Mouse (Mus musculus): ENCODE data around the gene Clic1.

Clic1 gene

GRCm38 (mm10) chr17:35045807-35046680 is 3.7 kb upstream of the Clic1 start:
- no peak for DNase-seq (ENCODE audit: low spot score)

GRCm38 (mm10) chr17:35046681-35047455 is 2.9 kb upstream of the Clic1 start, which contains the start of gene Msh5:
TSS of gene Msh5 (minus strand) at chr17:35046745.
- peak; percentile 91 for DNase-seq (ENCODE audit: low spot score)

GRCm38 (mm10) chr17:35047688-35048087 is 2.1 kb upstream of the Clic1 start:
- no peak for DNase-seq (ENCODE audit: low spot score)

GRCm38 (mm10) chr17:35048149-35048931 is 1.4 kb upstream of the Clic1 start:
- DNase-seq (ENCODE audit: low spot score): no peak

GRCm38 (mm10) chr17:35048932-35049440 is 780 bp upstream of the Clic1 start:
- DNase-seq (ENCODE audit: low spot score): no peak

GRCm38 (mm10) chr17:35050126-35050750 is 472 bp downstream of the Clic1 start:
- DNase-seq (ENCODE audit: low spot score): peak; percentile 43

GRCm38 (mm10) chr17:35051156-35052086 is 1.7 kb downstream of the Clic1 start:
- peak; percentile 49 for DNase-seq (ENCODE audit: low spot score)

GRCm38 (mm10) chr17:35052271-35052798 is 2.6 kb downstream of the Clic1 start:
- DNase-seq (ENCODE audit: low spot score): no peak

GRCm38 (mm10) chr17:35055691-35056495 is 6.1 kb downstream of the Clic1 start:
- DNase-seq (ENCODE audit: low spot score): no peak

- no peak for DNase-seq (ENCODE audit: low spot score)
Observed at GRCm38 (mm10) chr17:35057090-35057489, 7.3 kb downstream of the Clic1 start.

- no peak for DNase-seq (ENCODE audit: low spot score)
Observed at GRCm38 (mm10) chr17:35058316-35058715, 8.6 kb downstream of the Clic1 start.

- DNase-seq (ENCODE audit: low spot score): peak; percentile 74
Observed at GRCm38 (mm10) chr17:35058911-35059892, 9.4 kb downstream of the Clic1 start, which contains the start of gene Ddah2. TSS of gene Ddah2 (plus strand) at chr17:35059035.

- DNase-seq (ENCODE audit: low spot score): no peak
Observed at GRCm38 (mm10) chr17:35060071-35060470, 10.3 kb downstream of the Clic1 start.

- DNase-seq (ENCODE audit: low spot score): no peak
Observed at GRCm38 (mm10) chr17:35060737-35061297, 11.1 kb downstream of the Clic1 start.

GRCm38 (mm10) chr17:35061299-35061698 is 11.5 kb downstream of the Clic1 start:
- no peak for DNase-seq (ENCODE audit: low spot score)

- DNase-seq (ENCODE audit: low spot score): no peak
Observed at GRCm38 (mm10) chr17:35063466-35063865, 13.7 kb downstream of the Clic1 start.

- no peak for DNase-seq (ENCODE audit: low spot score)
Observed at GRCm38 (mm10) chr17:35064378-35064877, 14.7 kb downstream of the Clic1 start.

Data from spleen, adult 12 weeks (tissue).